Mouse (Mus musculus): ENCODE measurements at regions not wholly inside any gene's neighbourhood (a gene's known extent, or its start where the extent isn't known, plus 50 kb on each side); places are given as distances from the start of the nearest gene placed in this dataset.

GRCm38 (mm10) chr17:60372206-60372605 is 1359.0 kb upstream of the Nudt12 start:
- 84% methylated on average over 1 of the region's 1 CpGs for WGBS
- no peak for ATAC-seq (ENCODE audit: low read depth)

DNA sequence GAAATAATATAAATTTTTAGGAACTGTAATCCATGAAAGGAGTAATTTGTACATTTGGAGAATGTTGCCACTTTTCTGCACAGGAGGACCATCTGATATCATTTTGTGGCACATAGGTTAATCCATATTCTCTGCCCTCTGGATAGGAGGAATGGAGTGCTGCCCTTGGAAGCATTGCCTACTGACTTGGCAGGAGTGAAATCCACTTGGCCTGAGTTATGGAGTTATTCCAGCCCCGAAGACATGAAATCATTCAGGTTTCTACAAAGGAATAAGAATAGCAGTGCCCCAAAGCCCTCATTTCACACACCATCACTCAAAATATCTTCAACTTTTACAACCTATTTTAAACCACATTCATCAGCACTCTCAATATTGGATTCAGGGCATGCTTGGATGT is 1342.2 kb upstream of the Nudt12 start:
- Histone ChIP-seq H3K27me3 (ENCODE audit: control insufficient read depth, insufficient read depth, low read length) (no peaks in the 10 kb centered on the region), H3K4me1 (ENCODE audit: control insufficient read depth, insufficient read depth, low read length) (no peaks in the 10 kb centered on the region), H3K27ac (ENCODE audit: low read depth, low read length) (no peak overlapping the region), H3K4me3 (ENCODE audit: low read depth, low read length) (no peak overlapping the region), H3K9ac (replicated peaks; ENCODE audit: low read depth, low read length) (no peak overlapping the region), H3K4me2 (ENCODE audit: low read depth, low read length) (no peak overlapping the region), H3K36me3 (ENCODE audit: control insufficient read depth, insufficient read depth, low read length) (no peaks in the 10 kb centered on the region), H3K9me3 (ENCODE audit: control insufficient read depth, low read length) (no peaks in the 10 kb centered on the region)
- ATAC-seq (ENCODE audit: low read depth), result no peak
- 60% methylated on average over 1 of the region's 1 CpGs for WGBS

More at GRCm38 (mm10) chr17:60372206-60372605, 1359.0 kb upstream of the Nudt12 start:
- Histone ChIP-seq H3K27me3 (ENCODE audit: control insufficient read depth, insufficient read depth, low read length) (no peaks in the 10 kb centered on the region), H3K9ac (replicated peaks; ENCODE audit: low read depth, low read length) (no peak overlapping the region), H3K4me3 (ENCODE audit: low read depth, low read length) (no peak overlapping the region), H3K4me2 (ENCODE audit: low read depth, low read length) (no peak overlapping the region), H3K9me3 (ENCODE audit: control insufficient read depth, low read length) (no peaks in the 10 kb centered on the region), H3K4me1 (ENCODE audit: control insufficient read depth, insufficient read depth, low read length) (no peaks in the 10 kb centered on the region), H3K36me3 (ENCODE audit: control insufficient read depth, insufficient read depth, low read length) (no peaks in the 10 kb centered on the region), H3K27ac (ENCODE audit: low read depth, low read length) (no peak overlapping the region)

DNA sequence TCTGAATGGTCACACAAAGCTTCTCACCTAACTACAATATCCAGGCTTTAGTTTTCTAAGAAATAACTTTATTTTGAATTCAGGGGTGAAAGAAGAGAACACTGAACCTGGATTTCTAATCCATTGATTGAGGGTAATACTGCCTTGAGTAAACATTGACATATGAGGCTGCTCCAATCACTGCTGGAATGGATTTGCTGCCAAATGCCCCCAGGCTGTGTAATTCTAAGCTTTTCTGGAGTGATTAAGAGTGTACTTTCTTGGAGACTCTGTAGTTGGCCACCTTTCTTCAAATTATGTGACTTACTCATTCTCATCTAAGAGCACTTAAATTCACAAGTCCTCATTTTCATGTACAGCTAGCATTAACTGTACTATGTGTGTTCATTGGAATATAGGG is 1331.5 kb upstream of the Nudt12 start:
- no peaks in the 10 kb centered on the region for H3K4me1 ChIP-seq (ENCODE audit: control insufficient read depth, insufficient read depth, low read length)
- H3K9me3 ChIP-seq (ENCODE audit: control insufficient read depth, low read length), result no peaks in the 10 kb centered on the region
- H3K4me3 ChIP-seq (ENCODE audit: low read depth, low read length), result no peak overlapping the region
- no peaks in the 10 kb centered on the region for H3K27me3 ChIP-seq (ENCODE audit: control insufficient read depth, insufficient read depth, low read length)
- no peak overlapping the region for H3K9ac ChIP-seq (replicated peaks; ENCODE audit: low read depth, low read length)
- H3K27ac ChIP-seq (ENCODE audit: low read depth, low read length), result no peak overlapping the region
- no peak for ATAC-seq (ENCODE audit: low read depth)
- no peak overlapping the region for H3K4me2 ChIP-seq (ENCODE audit: low read depth, low read length)
- H3K36me3 ChIP-seq (ENCODE audit: control insufficient read depth, insufficient read depth, low read length), result no peaks in the 10 kb centered on the region

- no peaks in the 10 kb centered on the region for H3K9me3 ChIP-seq (ENCODE audit: control insufficient read depth, low read length)
- peak; percentile 63; the same call in 1 of the 2 replicates for ATAC-seq (ENCODE audit: low read depth)
Measured at GRCm38 (mm10) chr17:60337680-60338079, 1324.5 kb upstream of the Nudt12 start.

DNA sequence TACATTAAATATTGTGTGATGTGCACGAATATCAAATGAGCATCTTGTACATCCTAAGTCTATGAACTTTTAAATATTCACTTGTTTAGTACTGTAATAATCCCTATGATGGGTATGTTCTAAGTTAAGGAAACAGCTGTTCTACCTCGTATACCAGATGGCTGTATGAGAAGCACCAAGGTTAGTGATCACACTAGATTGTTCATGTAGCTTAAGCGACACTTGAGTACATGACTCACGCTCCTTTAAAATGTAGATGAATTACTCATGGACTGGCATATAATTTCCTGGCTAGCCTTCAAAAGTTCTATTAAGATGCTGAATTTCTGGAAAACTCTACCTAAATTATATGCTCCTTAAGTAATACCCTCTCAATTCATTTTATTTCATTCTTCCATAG is 1307.9 kb upstream of the Nudt12 start:
- no peak overlapping the region for H3K4me3 ChIP-seq (ENCODE audit: low read depth, low read length)
- H3K4me1 ChIP-seq (ENCODE audit: control insufficient read depth, insufficient read depth, low read length), result no peaks in the 10 kb centered on the region
- no peak overlapping the region for H3K9ac ChIP-seq (replicated peaks; ENCODE audit: low read depth, low read length)
- H3K4me2 ChIP-seq (ENCODE audit: low read depth, low read length), result no peak overlapping the region
- 90% methylated on average over 4 of the region's 4 CpGs for WGBS
- H3K9me3 ChIP-seq (ENCODE audit: control insufficient read depth, low read length), result no peaks in the 10 kb centered on the region
- ATAC-seq (ENCODE audit: low read depth), result no peak
- H3K27ac ChIP-seq (ENCODE audit: low read depth, low read length), result no peak overlapping the region
- no peaks in the 10 kb centered on the region for H3K27me3 ChIP-seq (ENCODE audit: control insufficient read depth, insufficient read depth, low read length)
- H3K36me3 ChIP-seq (ENCODE audit: control insufficient read depth, insufficient read depth, low read length), result no peaks in the 10 kb centered on the region

More at GRCm38 (mm10) chr17:60337680-60338079, 1324.5 kb upstream of the Nudt12 start:
- Histone ChIP-seq H3K4me1 (ENCODE audit: control insufficient read depth, insufficient read depth, low read length) (no peaks in the 10 kb centered on the region), H3K4me3 (ENCODE audit: low read depth, low read length) (no peak overlapping the region), H3K27me3 (ENCODE audit: control insufficient read depth, insufficient read depth, low read length) (no peaks in the 10 kb centered on the region), H3K9ac (replicated peaks; ENCODE audit: low read depth, low read length) (no peak overlapping the region), H3K27ac (ENCODE audit: low read depth, low read length) (no peak overlapping the region), H3K4me2 (ENCODE audit: low read depth, low read length) (no peak overlapping the region), H3K36me3 (ENCODE audit: control insufficient read depth, insufficient read depth, low read length) (no peaks in the 10 kb centered on the region)
- WGBS, result 59% methylated on average over 5 of the region's 5 CpGs

Measured in neural tube, embryonic 14.5 days (tissue).